Mouse (Mus musculus) midbrain, embryonic 10.5 days (tissue): ENCODE measurements at regions not wholly inside any gene's neighbourhood (a gene's known extent, or its start where the extent isn't known, plus 50 kb on each side); places are given as distances from the start of the nearest gene placed in this dataset.

Experiments
- DNase-seq: peaks from one replicate; pipeline ENCODE4 v3.0.0-alpha.2; 2017; ENCODE audit warnings: low spot score
- H3K27ac ChIP-seq: fragments of 300-500 bp; sonication (generic); replicated peaks from 2 replicates; pipeline ENCODE4 v1.5.1; 2016; ENCODE audit warnings: mild to moderate bottlenecking
- H3K27me3 ChIP-seq: fragments of 300-500 bp; sonication (generic); 2 replicates; pipeline ENCODE4 v1.6.1; 2016; ENCODE audit warnings: low read depth, mild to moderate bottlenecking; ENCODE audit not compliant: poor library complexity, severe bottlenecking
- H3K36me3 ChIP-seq: fragments of 300-500 bp; sonication (generic); 2 replicates; pipeline ENCODE4 v1.6.1; 2016; ENCODE audit warnings: mild to moderate bottlenecking, moderate library complexity
- H3K4me1 ChIP-seq: fragments of 300-500 bp; sonication (generic); 2 replicates; pipeline ENCODE4 v1.6.1; 2016
- H3K4me3 ChIP-seq: fragments of 300-500 bp; sonication (generic); 2 replicates; pipeline ENCODE4 v1.5.1; 2016; ENCODE audit warnings: mild to moderate bottlenecking, moderate library complexity
- H3K9me3 ChIP-seq: fragments of 300-500 bp; sonication (generic); replicated peaks from 2 replicates; pipeline ENCODE4 v1.6.1; 2016; ENCODE audit warnings: mild to moderate bottlenecking
- WGBS: fragments of 180-500 bp; shearing (Covaris S2); methylation state at CpG from one replicate; pipeline ENCODE4 v1.1.7; 2016; 5-methylcytosine and 5-hydroxymethylcytosine counted together

GRCm38 (mm10) chr1:75925802-75926201, 379.7 kb downstream of the Slc4a3 start:
- no peak overlapping the region for H3K4me3 ChIP-seq
- H3K27me3 ChIP-seq: peaks cover 53% of the 10 kb centered on the region
- H3K36me3 ChIP-seq: no peaks in the 10 kb centered on the region
- H3K9me3 ChIP-seq: no peaks in the 10 kb centered on the region
- no peak overlapping the region for H3K27ac ChIP-seq
- WGBS: 20% methylated on average over 9 of the region's 9 CpGs
- DNase-seq: peak; percentile 90
- peaks cover 9% of the 10 kb centered on the region for H3K4me1 ChIP-seq

GRCm38 (mm10) chr1:75931852-75932251, 385.8 kb downstream of the Slc4a3 start:
- Histone ChIP-seq H3K27me3 (peaks cover 21% of the 10 kb centered on the region), H3K27ac (no peak overlapping the region), H3K36me3 (no peaks in the 10 kb centered on the region), H3K9me3 (no peaks in the 10 kb centered on the region), H3K4me1 (0 out of 2 replicates have a peak, but pooled peaks cover 2% of the 10 kb centered on the region), H3K4me3 (no peak overlapping the region)
- 81% methylated on average over 2 of the region's 2 CpGs for whole genome bisulfite sequencing
- no peak for DNase-seq

- no peak for DNase-seq
- Histone ChIP-seq H3K4me1 (0 out of 2 replicates have a peak, but pooled peaks cover 2% of the 10 kb centered on the region), H3K4me3 (no peak overlapping the region), H3K27ac (no peak overlapping the region), H3K36me3 (no peaks in the 10 kb centered on the region), H3K27me3 (peaks cover 9% of the 10 kb centered on the region), H3K9me3 (no peaks in the 10 kb centered on the region)
- WGBS: 84% methylated on average over 4 of the region's 4 CpGs
Observed at GRCm38 (mm10) chr1:75933831-75934230, 387.8 kb downstream of the Slc4a3 start.

GRCm38 (mm10) chr1:75934761-75935160, 388.7 kb downstream of the Slc4a3 start:
- peaks cover 2% of the 10 kb centered on the region; the same call in 1 of the 2 replicates for H3K27me3 ChIP-seq
- H3K4me1 ChIP-seq: 0 out of 2 replicates have a peak, but pooled peaks cover 2% of the 10 kb centered on the region
- H3K9me3 ChIP-seq: no peaks in the 10 kb centered on the region
- H3K4me3 ChIP-seq: no peak overlapping the region
- DNase-seq: no peak
- 98% methylated on average over 4 of the region's 4 CpGs for WGBS
- no peaks in the 10 kb centered on the region for H3K36me3 ChIP-seq
- H3K27ac ChIP-seq: no peak overlapping the region

- Histone ChIP-seq H3K27ac (no peak overlapping the region), H3K4me3 (no peak overlapping the region), H3K36me3 (no peaks in the 10 kb centered on the region), H3K4me1 (0 out of 2 replicates have a peak, but pooled peaks cover 2% of the 10 kb centered on the region), H3K27me3 (no peaks in the 10 kb centered on the region; the same call in 1 of the 2 replicates), H3K9me3 (no peaks in the 10 kb centered on the region)
- 85% methylated on average over 6 of the region's 6 CpGs for WGBS
- DNase-seq: no peak
Observed at GRCm38 (mm10) chr1:75935866-75936265, 389.8 kb downstream of the Slc4a3 start.

GRCm38 (mm10) chr1:75936596-75936995, 390.5 kb downstream of the Slc4a3 start:
- 84% methylated on average over 13 of the region's 13 CpGs for WGBS
- Histone ChIP-seq H3K4me1 (0 out of 2 replicates have a peak, but pooled peaks cover 1% of the 10 kb centered on the region), H3K9me3 (no peaks in the 10 kb centered on the region), H3K36me3 (no peaks in the 10 kb centered on the region), H3K4me3 (no peak overlapping the region), H3K27me3 (no peaks in the 10 kb centered on the region; the same call in 1 of the 2 replicates), H3K27ac (no peak overlapping the region)
- no peak for DNase-seq

- H3K4me3 ChIP-seq: no peak overlapping the region
- 90% methylated on average over 5 of the region's 5 CpGs for WGBS
- H3K36me3 ChIP-seq: no peaks in the 10 kb centered on the region
- H3K9me3 ChIP-seq: no peaks in the 10 kb centered on the region
- no peaks in the 10 kb centered on the region; the same call in 1 of the 2 replicates for H3K27me3 ChIP-seq
- H3K4me1 ChIP-seq: no peaks in the 10 kb centered on the region
- DNase-seq: no peak
- no peak overlapping the region for H3K27ac ChIP-seq
Observed at GRCm38 (mm10) chr1:75937331-75937730, 391.3 kb downstream of the Slc4a3 start.

- H3K9me3 ChIP-seq: no peaks in the 10 kb centered on the region
- no peak overlapping the region for H3K4me3 ChIP-seq
- 91% methylated on average over 5 of the region's 5 CpGs for WGBS
- H3K27ac ChIP-seq: no peak overlapping the region
- no peak for DNase-seq
- H3K4me1 ChIP-seq: no peaks in the 10 kb centered on the region
- no peaks in the 10 kb centered on the region for H3K36me3 ChIP-seq
- H3K27me3 ChIP-seq: no peaks in the 10 kb centered on the region
Observed at GRCm38 (mm10) chr1:75946290-75946839, 400.3 kb downstream of the Slc4a3 start.

- Histone ChIP-seq H3K36me3 (no peaks in the 10 kb centered on the region), H3K27me3 (no peaks in the 10 kb centered on the region), H3K4me3 (no peak overlapping the region), H3K9me3 (no peaks in the 10 kb centered on the region), H3K4me1 (peaks cover 7% of the 10 kb centered on the region; the same call in 1 of the 2 replicates), H3K27ac (no peak overlapping the region)
- 90% methylated on average over 9 of the region's 9 CpGs for WGBS
- no peak for DNase-seq
Observed at GRCm38 (mm10) chr1:75978203-75978986, 432.3 kb downstream of the Slc4a3 start.

- H3K36me3 ChIP-seq: no peaks in the 10 kb centered on the region
- no peak for DNase-seq
- H3K27me3 ChIP-seq: no peaks in the 10 kb centered on the region
- 86% methylated on average over 8 of the region's 8 CpGs for WGBS
- H3K4me1 ChIP-seq: peaks cover 8% of the 10 kb centered on the region
- H3K4me3 ChIP-seq: no peak overlapping the region
- H3K9me3 ChIP-seq: no peaks in the 10 kb centered on the region
- no peak overlapping the region for H3K27ac ChIP-seq
Observed at GRCm38 (mm10) chr1:75983057-75983456, 437.0 kb downstream of the Slc4a3 start.

- no peak overlapping the region for H3K4me3 ChIP-seq
Observed at GRCm38 (mm10) chr1:75983487-75983886, 437.4 kb downstream of the Slc4a3 start.

GRCm38 (mm10) chr1:75988496-75988895, 442.4 kb downstream of the Slc4a3 start:
- DNase-seq: no peak
- Histone ChIP-seq H3K36me3 (no peaks in the 10 kb centered on the region), H3K4me3 (no peak overlapping the region), H3K27me3 (no peaks in the 10 kb centered on the region), H3K27ac (no peak overlapping the region), H3K9me3 (no peaks in the 10 kb centered on the region), H3K4me1 (peaks cover 8% of the 10 kb centered on the region; the same call in 1 of the 2 replicates)
- 67% methylated on average over 3 of the region's 3 CpGs for WGBS

More at GRCm38 (mm10) chr1:75983487-75983886, 437.4 kb downstream of the Slc4a3 start:
- Histone ChIP-seq H3K36me3 (no peaks in the 10 kb centered on the region), H3K9me3 (no peaks in the 10 kb centered on the region), H3K4me1 (peaks cover 12% of the 10 kb centered on the region), H3K27ac (no peak overlapping the region), H3K27me3 (no peaks in the 10 kb centered on the region)
- WGBS: 91% methylated on average over 3 of the region's 3 CpGs
- DNase-seq: no peak

- no peak for DNase-seq
- no peaks in the 10 kb centered on the region for H3K9me3 ChIP-seq
Observed at GRCm38 (mm10) chr1:75992039-75992438, 446.0 kb downstream of the Slc4a3 start.

More at GRCm38 (mm10) chr1:75992039-75992438, 446.0 kb downstream of the Slc4a3 start:
- no peak overlapping the region for H3K4me3 ChIP-seq
- WGBS: 92% methylated on average over 3 of the region's 3 CpGs
- H3K27me3 ChIP-seq: no peaks in the 10 kb centered on the region
- H3K4me1 ChIP-seq: peaks cover 8% of the 10 kb centered on the region; the same call in 1 of the 2 replicates
- H3K36me3 ChIP-seq: no peaks in the 10 kb centered on the region
- H3K27ac ChIP-seq: no peak overlapping the region
